In genomic region chr3:51397700-51398299, GRCm38 (mm10) we compare ENCODE assay signal across 26 mouse cellular contexts. TPM values are rescaled to one million over a fixed set of nuclear protein-coding genes. Genes with fewer than 3 reads are reported as not detected.
DNase-seq lines count a peak whose midpoint lies in the region; ATAC-seq lines count a peak whose summit lies in the region.
"Had no signal": no experiment of that assay in that cellular context is flagged by ENCODE, and none has a peak within 500 bp of the region (broad histone marks: within the 10 kb centered on the region; RNA-seq: fewer than 3 reads in every experiment).

No protein-coding gene starts in this region.

- intact Hi-C loops in left cerebral cortex, postnatal 10 days (cut with DNase I), result no loop called here

- H3K9me3 ChIP-seq in midbrain, embryonic 11.5 days (ENCODE audit: control insufficient read depth, low read length), result no peaks in the 10 kb centered on the region
- H3K9me3 ChIP-seq in midbrain, embryonic 15.5 days, result no peaks in the 10 kb centered on the region
- H3K9me3 ChIP-seq: embryonic facial prominence, embryonic 12.5 days; embryonic facial prominence, embryonic 15.5 days; heart, embryonic 13.5 days; hindbrain, embryonic 12.5 days; hindbrain, embryonic 15.5 days had no signal

- H3K4me1 ChIP-seq in midbrain, embryonic 11.5 days (ENCODE audit: control insufficient read depth, insufficient read depth, low read length), result peaks cover 10% of the 10 kb centered on the region; the same call in 1 of the 2 replicates
- H3K4me1 ChIP-seq in midbrain, embryonic 15.5 days, result peaks cover 11% of the 10 kb centered on the region
- H3K4me1 ChIP-seq: embryonic facial prominence, embryonic 12.5 days had no signal

- no peaks in the 10 kb centered on the region for H3K36me3 ChIP-seq in midbrain, embryonic 11.5 days (ENCODE audit: control insufficient read depth, insufficient read depth, low read length)
- H3K36me3 ChIP-seq in midbrain, embryonic 15.5 days (replicated peaks), result no peaks in the 10 kb centered on the region
- H3K36me3 ChIP-seq: hindbrain, embryonic 15.5 days had no signal

- peaks cover 4% of the 10 kb centered on the region; the same call in 1 of the 2 replicates for H3K27me3 ChIP-seq in midbrain, embryonic 11.5 days (ENCODE audit: control insufficient read depth, insufficient read depth, low read length)
- H3K27me3 ChIP-seq in midbrain, embryonic 15.5 days (replicated peaks), result peaks cover 27% of the 10 kb centered on the region

- H3K4me3 ChIP-seq in midbrain, embryonic 11.5 days (ENCODE audit: low read depth, low read length), result no peak overlapping the region
- H3K4me3 ChIP-seq in midbrain, embryonic 15.5 days, result no peak overlapping the region
- H3K4me3 ChIP-seq: embryonic facial prominence, embryonic 12.5 days; embryonic facial prominence, embryonic 15.5 days; gastrocnemius, adult 2 months; hindbrain, embryonic 12.5 days; hindbrain, embryonic 15.5 days had no signal

- WGBS in midbrain, embryonic 11.5 days, result 52% methylated on average over 15 of the region's 15 CpGs
- WGBS in midbrain, embryonic 15.5 days, result 53% methylated on average over 15 of the region's 15 CpGs

- ATAC-seq in midbrain, embryonic 11.5 days (ENCODE audit: low FRiP score), result no peak
- ATAC-seq in midbrain, embryonic 15.5 days (replicated peaks), result no peak
- ATAC-seq: forebrain, postnatal 0 days; intestine, postnatal 0 days had no signal

- H3K4me2 ChIP-seq in midbrain, embryonic 11.5 days, result no peak overlapping the region
- H3K4me2 ChIP-seq in midbrain, embryonic 15.5 days, result no peak overlapping the region
- H3K4me2 ChIP-seq: embryonic facial prominence, embryonic 12.5 days had no signal

- no peak overlapping the region for H3K9ac ChIP-seq in midbrain, embryonic 11.5 days (ENCODE audit: low read length)
- H3K9ac ChIP-seq in midbrain, embryonic 15.5 days, result no peak overlapping the region
- H3K9ac ChIP-seq: embryonic facial prominence, embryonic 12.5 days; embryonic facial prominence, embryonic 15.5 days; forebrain, postnatal 0 days; heart, embryonic 13.5 days; hindbrain, embryonic 12.5 days; hindbrain, embryonic 15.5 days had no signal

- DNase-seq in adrenal gland, adult 2 months, result peak; percentile 68
- DNase-seq in adrenal gland, postnatal 14 days, result no peak
- peak; percentile 90 for DNase-seq in midbrain, embryonic 11.5 days (ENCODE audit: low spot score, missing footprints)
- DNase-seq in A20 (ENCODE audit: low read depth, low spot score) (peak; percentile 53), R1 (ENCODE audit: low read depth, low spot score) (peak; percentile 50)
- DNase-seq in heart, adult 9 months (ENCODE audit: low spot score in 2 of 2), result no peak
- DNase-seq in left cerebral cortex, postnatal 10 days (ENCODE audit: extremely low spot score in 1 of 2, low spot score in 2 of 2), result no peak
- DNase-seq: adrenal gland, postnatal 10 days; cerebellum, adult 11 months; cerebellum, adult 2 months; cerebellum, adult 9-11 months; cerebellum, postnatal 25 days; forebrain, postnatal 0 days; gastrocnemius, adult 2 months; gastrocnemius, postnatal 14 days; heart, adult 11 months; heart, postnatal 14 days; heart, postnatal 4 days had no signal

- H3K27ac ChIP-seq in midbrain, embryonic 11.5 days (ENCODE audit: low read depth, low read length), result no peak overlapping the region
- H3K27ac ChIP-seq in midbrain, embryonic 15.5 days, result no peak overlapping the region
- H3K27ac ChIP-seq: embryonic facial prominence, embryonic 12.5 days; embryonic facial prominence, embryonic 15.5 days; gastrocnemius, adult 2 months; heart, embryonic 13.5 days; hindbrain, embryonic 12.5 days; hindbrain, embryonic 15.5 days had no signal

RNA-seq across cellular contexts. Expression of gene Mgarp, which starts 1.3 kb away (rescaled TPM):
- 1,000 to 10,000 TPM in 1 of 2 experiments, 100 to 1,000 TPM in 1; 689 to 1,037 TPM for total RNA-seq in adrenal gland, adult 2 months (2021)
- polyA plus RNA-seq in adrenal gland, adult 2 months (2012; rRNA removed), result 297 and 312 TPM in 2 replicates
- total RNA-seq in adrenal gland, postnatal 14 days (2021), result 308 and 324 TPM in 2 replicates
- polyA plus RNA-seq in midbrain, embryonic 11.5 days (2014; fragmentation: Nextera tagmentation; extraction: Ambion mirVana), result 22.5 and 26.9 TPM in 2 replicates
- 1.0 and 2.1 TPM in 2 replicates for polyA plus RNA-seq in midbrain, embryonic 15.5 days (2015; fragmentation: Nextera tagmentation; extraction: Ambion mirVana)
- not detected for total RNA-seq in left cerebral cortex, postnatal 10 days (2021)
- total RNA-seq: common myeloid progenitor, adult 5-6 weeks; gastrocnemius, adult 2 months had no signal

RNA-seq across cellular contexts. Expression of gene Ndufc1, which starts 11.0 kb away (rescaled TPM):
- 100 to 1,000 TPM; 705 to 794 TPM for total RNA-seq in adrenal gland, adult 2 months (2021)
- polyA plus RNA-seq in adrenal gland, adult 2 months (2012; rRNA removed), result 237 and 341 TPM in 2 replicates
- total RNA-seq in adrenal gland, postnatal 14 days (2021), result 888 and 904 TPM in 2 replicates
- polyA plus RNA-seq in midbrain, embryonic 11.5 days (2014; fragmentation: Nextera tagmentation; extraction: Ambion mirVana), result 739 and 783 TPM in 2 replicates
- polyA plus RNA-seq in midbrain, embryonic 15.5 days (2015; fragmentation: Nextera tagmentation; extraction: Ambion mirVana), result 603 and 679 TPM in 2 replicates
- total RNA-seq in left cerebral cortex, postnatal 10 days (2021), result 100 to 1,000 TPM; 341 to 350 TPM

RNA-seq across cellular contexts. Expression of gene Naa15, which starts 17.1 kb away (rescaled TPM):
- total RNA-seq in adrenal gland, adult 2 months (2021), result 10 to 100 TPM; 39.5 to 63.8 TPM
- 0.46 and 0.59 TPM in 2 replicates for polyA plus RNA-seq in adrenal gland, adult 2 months (2012; rRNA removed)
- 47.8 and 50.1 TPM in 2 replicates for total RNA-seq in adrenal gland, postnatal 14 days (2021)
- polyA plus RNA-seq in midbrain, embryonic 11.5 days (2014; fragmentation: Nextera tagmentation; extraction: Ambion mirVana), result 54.5 and 57.0 TPM in 2 replicates
- 48.7 and 51.1 TPM in 2 replicates for polyA plus RNA-seq in midbrain, embryonic 15.5 days (2015; fragmentation: Nextera tagmentation; extraction: Ambion mirVana)
- 10 to 100 TPM; 48.0 to 56.5 TPM for total RNA-seq in left cerebral cortex, postnatal 10 days (2021)

RNA-seq across cellular contexts. Expression of gene Elf2, which starts 57.3 kb away (rescaled TPM):
- total RNA-seq in adrenal gland, adult 2 months (2021), result 10 to 100 TPM; 66.3 to 70.8 TPM
- 30.7 and 39.1 TPM in 2 replicates for polyA plus RNA-seq in adrenal gland, adult 2 months (2012; rRNA removed)
- 87.8 and 88.4 TPM in 2 replicates for total RNA-seq in adrenal gland, postnatal 14 days (2021)
- 42.8 and 47.4 TPM in 2 replicates for polyA plus RNA-seq in midbrain, embryonic 11.5 days (2014; fragmentation: Nextera tagmentation; extraction: Ambion mirVana)
- polyA plus RNA-seq in midbrain, embryonic 15.5 days (2015; fragmentation: Nextera tagmentation; extraction: Ambion mirVana), result 39.6 and 44.9 TPM in 2 replicates
- 10 to 100 TPM; 24.6 to 26.5 TPM for total RNA-seq in left cerebral cortex, postnatal 10 days (2021)

Comparison
In these comparisons a context has a peak if more than half of its experiments do, and no peak if none do; other contexts are left out.
1. DNase-seq: peak in adrenal gland, adult 2 months (single experiment), midbrain, embryonic 11.5 days (single experiment), A20 (single experiment) and R1 (single experiment); none in adrenal gland, postnatal 14 days (single experiment), heart, adult 9 months (0 of 2) and left cerebral cortex, postnatal 10 days (0 of 2).
2. RNA of gene Mgarp, which starts 1.3 kb away (total RNA-seq): 689 to 1,037 TPM in adrenal gland, adult 2 months and 308 to 324 TPM in adrenal gland, postnatal 14 days; not detected in left cerebral cortex, postnatal 10 days; every median in the first group is over 100 times any median in the second.